Mouse (Mus musculus) neutrophil, adult 5-6 weeks (primary cell): ENCODE data around the gene Rnf19b. TPM values are rescaled to one million over a fixed set of nuclear protein-coding genes. Genes with fewer than 3 reads are reported as not detected.

Experiments used
- ATAC-seq: fragments of 151-379, 151-347 bp; 2 replicates; pipeline ENCODE4 v1.8.0; 2017; ENCODE audit warnings: mild to moderate bottlenecking, moderate TSS enrichment; ENCODE audit not compliant: insufficient number of reproducible peaks, poor library complexity, low FRiP score, severe bottlenecking; ENCODE audit errors: extremely low read depth
- total RNA-seq: library from RNA; stranded (forward); fragments of 200-1000 nt; gene quantifications from 2 replicates; pipeline ENCODE4 v1.2.3, GENCODE M21; 2017

The Rnf19b gene
- 196 and 238 TPM in 2 replicates for total RNA-seq

- 0 out of 2 replicates have a peak, but pooled peaks have one; percentile 3 for ATAC-seq
Observed at GRCm38 (mm10) chr4:129058207-129059092, at the start of gene Rnf19b. Rnf19b (plus strand) TSS chr4:129058271.

DNA sequence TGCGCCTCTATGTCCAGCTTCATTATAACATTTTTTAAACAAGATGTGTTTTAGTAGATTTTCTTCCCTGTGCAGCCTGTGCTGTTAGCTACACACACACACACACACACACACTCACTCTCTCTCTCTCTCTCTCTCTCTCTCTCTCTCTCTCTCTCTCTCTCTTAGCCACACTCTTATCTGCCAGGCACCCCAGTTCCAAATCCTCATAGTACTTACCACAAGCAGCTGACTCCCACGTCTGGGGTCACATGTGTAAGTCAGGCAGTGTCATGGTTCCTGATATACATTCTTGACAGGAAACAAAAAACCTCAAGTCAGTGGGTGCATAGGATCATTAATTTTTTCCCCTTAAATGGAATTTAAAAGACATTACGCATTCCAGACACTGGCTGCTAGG is 49.4 kb upstream of the Rnf19b start:
- no peak for ATAC-seq

GRCm38 (mm10) chr4:129009521-129009920 is 48.5 kb upstream of the Rnf19b start:
- no peak for ATAC-seq

GRCm38 (mm10) chr4:129011604-129012121 is 46.4 kb upstream of the Rnf19b start:
- no peak for ATAC-seq

GRCm38 (mm10) chr4:129013151-129013864 is 44.8 kb upstream of the Rnf19b start:
- ATAC-seq: no peak

DNA sequence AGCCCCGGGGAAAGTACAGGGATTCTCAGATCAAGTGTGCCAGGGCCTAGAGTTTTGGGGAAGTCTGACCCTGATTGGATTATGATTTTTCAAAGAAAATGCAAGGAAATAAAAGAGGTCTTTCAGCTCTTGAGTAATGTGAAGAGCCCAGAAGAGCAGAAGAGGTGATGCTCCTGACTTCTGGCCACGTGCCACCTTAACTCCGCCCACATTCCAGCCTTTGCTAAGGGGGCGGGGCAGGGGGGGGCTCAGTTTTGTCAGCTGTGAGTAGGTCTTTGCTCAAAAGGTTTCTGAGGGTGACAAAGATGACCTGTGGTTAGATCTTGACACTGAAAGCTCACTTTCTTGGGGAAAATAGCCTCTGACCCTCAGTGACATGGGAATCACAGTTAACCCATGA is 41.7 kb upstream of the Rnf19b start:
- no peak for ATAC-seq

- ATAC-seq: no peak
Observed at GRCm38 (mm10) chr4:129017150-129017549, 40.9 kb upstream of the Rnf19b start.

GRCm38 (mm10) chr4:129018788-129019435 is 39.2 kb upstream of the Rnf19b start:
- ATAC-seq: no peak

- peak; percentile 37; the same call in 1 of the 2 replicates for ATAC-seq
Observed at GRCm38 (mm10) chr4:129019788-129020187, 38.3 kb upstream of the Rnf19b start.

- no peak for ATAC-seq
Observed at GRCm38 (mm10) chr4:129020454-129020853, 37.6 kb upstream of the Rnf19b start.

GRCm38 (mm10) chr4:129021426-129021825 is 36.6 kb upstream of the Rnf19b start:
- ATAC-seq: no peak

- ATAC-seq: no peak
Observed at GRCm38 (mm10) chr4:129021886-129022285, 36.2 kb upstream of the Rnf19b start.

DNA sequence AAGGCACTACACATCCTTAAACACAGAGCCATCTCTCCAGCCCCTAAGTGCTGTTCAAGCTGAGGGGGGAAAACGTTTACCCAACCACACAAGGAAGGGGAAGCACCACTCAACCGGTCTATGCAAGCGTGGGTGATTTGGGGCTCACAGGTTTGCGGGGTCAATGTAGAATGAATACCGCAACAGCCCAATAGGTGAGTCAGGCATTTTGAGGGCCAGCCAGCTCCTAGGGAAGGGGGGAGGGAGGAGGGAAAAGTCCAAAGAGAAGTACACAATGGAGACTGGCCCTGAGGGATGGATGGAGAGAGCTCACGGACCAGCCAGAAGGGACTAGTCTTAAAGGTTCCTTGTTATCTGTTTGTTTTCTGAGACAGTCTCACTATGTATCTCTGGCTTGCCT is 34.2 kb upstream of the Rnf19b start:
- no peak for ATAC-seq

GRCm38 (mm10) chr4:129024775-129025174 is 33.3 kb upstream of the Rnf19b start:
- no peak for ATAC-seq

- no peak for ATAC-seq
Observed at GRCm38 (mm10) chr4:129025707-129026106, 32.4 kb upstream of the Rnf19b start.

DNA sequence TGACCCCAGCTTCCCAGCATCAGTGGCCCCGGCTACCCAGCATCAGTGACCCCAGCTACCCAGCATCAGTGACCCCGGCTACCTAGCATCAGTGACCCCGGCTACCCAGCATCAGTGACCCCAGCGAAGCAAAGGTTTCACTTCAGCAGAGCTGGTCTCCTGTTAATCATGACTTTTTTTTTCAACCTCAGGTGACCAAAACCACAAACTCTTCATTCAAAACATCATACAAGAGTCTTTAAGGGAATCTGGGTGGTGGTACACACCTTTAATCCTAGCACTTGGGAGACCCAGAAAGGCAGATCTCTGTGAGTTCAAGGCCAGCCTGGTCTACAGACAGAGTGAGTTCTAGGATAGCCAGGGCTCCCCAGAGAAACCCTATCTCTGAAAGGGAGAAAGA is 27.3 kb upstream of the Rnf19b start:
- ATAC-seq: no peak

DNA sequence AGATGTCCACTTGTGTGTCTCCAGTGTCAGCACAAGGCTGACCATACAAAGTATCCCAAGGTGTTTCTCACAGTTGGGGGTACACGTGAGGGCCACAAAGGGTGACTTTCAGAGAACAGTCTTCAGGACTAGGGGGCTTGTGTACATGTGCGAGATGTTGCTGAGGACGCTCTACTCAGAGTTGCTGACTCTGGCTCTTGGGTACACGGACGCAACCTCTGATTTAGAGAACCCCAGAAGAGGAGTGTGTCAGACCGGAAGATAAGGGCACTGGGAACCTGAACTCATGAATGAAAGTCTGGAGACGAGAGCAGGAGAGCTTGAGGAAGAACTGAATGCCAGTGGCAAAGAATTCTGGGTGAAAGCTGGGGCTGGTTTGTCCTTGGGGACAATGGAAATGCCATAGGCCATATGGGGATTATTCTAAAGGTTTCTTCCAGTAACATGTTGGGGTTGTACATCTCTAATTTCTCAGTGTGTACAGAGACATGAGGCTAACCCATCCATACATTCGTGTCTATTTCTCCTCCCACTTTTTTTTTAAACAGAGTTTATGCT is 26.6 kb upstream of the Rnf19b start:
- ATAC-seq: no peak

DNA sequence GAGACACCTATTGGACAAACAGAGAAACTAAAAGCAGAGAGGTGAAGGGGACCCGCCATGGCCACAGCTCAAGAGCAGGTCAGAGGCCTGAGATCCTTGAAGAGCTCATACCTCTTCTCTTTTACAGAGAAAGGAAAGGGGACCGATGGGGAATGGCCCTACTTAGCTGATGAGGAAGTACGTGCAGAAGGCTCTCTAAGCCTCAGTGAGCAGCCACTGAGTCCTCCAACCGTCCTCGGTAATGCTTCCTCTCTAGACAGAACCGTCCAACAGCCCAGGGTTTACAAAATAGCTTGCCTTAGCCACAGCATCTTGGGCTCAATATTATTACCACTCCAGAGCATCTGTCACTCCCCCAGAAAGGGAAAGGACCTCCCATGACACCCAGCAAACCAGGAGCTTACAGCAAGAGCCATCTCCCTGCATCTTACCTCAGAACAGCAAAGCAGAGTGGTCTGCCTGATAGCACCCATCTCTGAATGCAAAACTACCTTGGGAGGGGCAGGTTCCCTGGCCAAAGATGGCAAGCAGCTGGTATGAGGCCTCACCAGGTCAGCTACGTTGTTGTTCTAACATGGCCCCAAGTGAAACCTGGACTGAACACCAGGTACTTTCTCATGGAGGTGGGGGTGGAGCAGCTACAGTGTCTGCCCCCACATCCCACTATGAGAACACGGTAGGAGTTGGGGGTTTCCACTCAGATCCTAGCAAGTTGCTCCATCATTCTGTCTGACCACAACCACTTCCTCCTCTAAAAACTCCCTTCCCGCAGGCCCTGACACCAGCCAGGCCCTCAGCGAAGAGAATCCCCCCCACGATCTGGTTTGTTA is 25.7 kb upstream of the Rnf19b start:
- ATAC-seq: peak; percentile 51
